Mouse (Mus musculus): ENCODE data around the gene Fyn. TPM values are rescaled to one million over a fixed set of nuclear protein-coding genes. Genes with fewer than 3 reads are reported as not detected.

Fyn gene
- 30.7 and 35.5 TPM in 2 replicates for polyA plus RNA-seq (2012; ENCODE audit: insufficient read depth, insufficient read length, missing spikeins)

- Histone ChIP-seq H3K4me3 (ENCODE audit: insufficient read depth, low read length) (peak within 1 kb of the TSS; percentile 84), H3K4me1 (ENCODE audit: control insufficient read depth, insufficient read depth, low read length) (peaks cover 9% of the 10 kb centered on the region), H3K27ac (ENCODE audit: insufficient read depth, low read depth, low read length) (peak within 1 kb of the TSS; percentile 32; the same call in 1 of the 2 replicates)
- TF ChIP-seq POLR2A (IDR thresholded peaks at IDR 0.05; ENCODE audit: borderline replicate concordance, low read depth, low read length), result no peak
These were observed at the start of gene Fyn for GRCm38 (mm10) chr10:39368572-39369135. Fyn (plus strand) TSS chr10:39368855.

- TF ChIP-seq CTCF (IDR thresholded peaks at IDR 0.05; ENCODE audit: low read depth, low read length), result no peak
- TF ChIP-seq POLR2A (IDR thresholded peaks at IDR 0.05; ENCODE audit: borderline replicate concordance, low read depth, low read length), result no peak
- no peak overlapping the region for H3K4me3 ChIP-seq (ENCODE audit: insufficient read depth, low read length)
- peaks cover 10% of the 10 kb centered on the region for H3K4me1 ChIP-seq (ENCODE audit: control insufficient read depth, insufficient read depth, low read length)
- no peak overlapping the region for H3K27ac ChIP-seq (ENCODE audit: insufficient read depth, low read depth, low read length)
These were observed 47.6 kb upstream of the Fyn start for GRCm38 (mm10) chr10:39320798-39321622.

DNA sequence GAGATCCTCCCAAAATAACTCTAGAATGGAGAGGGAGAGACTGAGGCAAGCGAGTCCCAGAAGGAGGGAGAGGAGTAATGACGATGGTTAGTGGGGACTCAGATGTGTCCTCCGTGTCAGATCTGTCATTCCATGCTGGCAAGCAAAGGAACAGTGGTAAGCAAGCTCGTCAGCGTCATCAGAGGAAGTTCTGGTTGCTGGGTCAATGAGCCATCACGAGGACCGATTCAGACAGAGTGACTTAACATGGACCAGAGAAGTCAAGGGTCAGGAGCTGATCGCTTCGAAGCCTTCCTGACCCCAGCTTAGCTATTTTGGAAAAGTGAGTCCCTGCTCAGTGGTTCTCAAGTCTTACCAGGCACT lies 47.1 kb upstream of the Fyn start:
- TF ChIP-seq POLR2A (IDR thresholded peaks at IDR 0.05; ENCODE audit: borderline replicate concordance, low read depth, low read length) (no peak), CTCF (IDR thresholded peaks at IDR 0.05; ENCODE audit: low read depth, low read length) (no peak)
- Histone ChIP-seq H3K4me1 (ENCODE audit: control insufficient read depth, insufficient read depth, low read length) (peaks cover 10% of the 10 kb centered on the region), H3K27ac (ENCODE audit: insufficient read depth, low read depth, low read length) (no peak overlapping the region), H3K4me3 (ENCODE audit: insufficient read depth, low read length) (no peak overlapping the region)

DNA sequence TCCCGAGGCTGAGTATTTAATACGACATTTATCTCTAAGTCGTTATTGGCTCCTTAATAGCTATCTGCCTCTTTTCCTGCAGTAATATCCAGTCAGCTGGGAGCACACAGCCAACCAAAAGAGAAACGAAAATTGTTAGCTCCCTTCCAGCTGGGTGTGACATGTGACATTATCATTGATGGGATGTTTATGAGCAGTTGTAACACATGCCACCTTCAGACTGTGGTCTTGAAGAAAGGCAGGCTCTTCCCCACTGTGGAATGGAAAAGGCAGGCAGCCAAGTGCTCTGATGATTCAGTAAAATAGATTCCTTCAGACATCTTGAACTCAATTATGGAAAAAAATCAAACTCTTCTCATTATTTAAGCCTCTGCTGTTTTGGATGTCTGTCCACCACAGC lies 46.5 kb upstream of the Fyn start:
- Histone ChIP-seq H3K27ac (ENCODE audit: insufficient read depth, low read depth, low read length) (no peak overlapping the region), H3K4me1 (ENCODE audit: control insufficient read depth, insufficient read depth, low read length) (peaks cover 10% of the 10 kb centered on the region), H3K4me3 (ENCODE audit: insufficient read depth, low read length) (no peak overlapping the region)
- TF ChIP-seq POLR2A (IDR thresholded peaks at IDR 0.05; ENCODE audit: borderline replicate concordance, low read depth, low read length) (no peak), CTCF (IDR thresholded peaks at IDR 0.05; ENCODE audit: low read depth, low read length) (no peak)

DNA sequence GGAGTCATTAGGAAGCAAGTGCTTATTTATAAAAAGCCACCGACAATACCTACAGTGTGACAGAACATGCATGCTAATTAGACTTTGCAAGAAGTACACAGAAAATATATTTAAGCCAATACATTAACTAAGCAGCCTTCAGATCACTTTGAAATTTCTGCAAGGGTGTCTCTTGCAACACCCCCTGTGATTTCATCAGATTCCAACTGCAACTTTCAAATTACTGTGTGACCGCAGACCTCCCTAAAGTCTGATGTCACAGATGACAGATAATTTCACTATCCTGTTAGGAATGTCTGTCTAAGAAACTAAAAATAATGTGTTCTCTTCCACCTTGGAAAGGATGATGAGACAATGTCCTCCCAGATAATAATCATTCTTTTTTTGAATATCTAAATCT lies 44.4 kb upstream of the Fyn start:
- peaks cover 10% of the 10 kb centered on the region for H3K4me1 ChIP-seq (ENCODE audit: control insufficient read depth, insufficient read depth, low read length)
- H3K27ac ChIP-seq (ENCODE audit: insufficient read depth, low read depth, low read length), result no peak overlapping the region

DNA sequence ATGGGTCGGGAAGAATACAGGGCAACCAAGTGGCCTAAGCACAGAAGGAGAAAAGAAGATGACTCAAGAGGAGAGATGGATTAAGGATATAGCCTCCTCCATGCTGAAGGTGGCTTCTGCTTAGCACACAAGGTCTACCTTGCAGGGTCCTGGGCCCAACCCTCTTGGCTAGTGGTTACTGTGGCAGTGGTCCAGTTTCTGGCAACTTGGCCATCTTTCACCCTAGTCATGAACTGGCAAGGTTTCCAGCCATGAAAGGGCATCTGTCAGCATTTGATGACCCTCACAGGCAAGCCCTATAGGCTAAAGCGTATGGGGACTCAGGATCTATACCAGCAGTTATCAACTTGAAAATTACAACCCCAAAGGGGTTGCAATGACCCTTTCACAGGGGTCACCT lies 40.0 kb upstream of the Fyn start:
- TF ChIP-seq POLR2A (IDR thresholded peaks at IDR 0.05; ENCODE audit: borderline replicate concordance, low read depth, low read length), result no peak
- TF ChIP-seq CTCF (IDR thresholded peaks at IDR 0.05; ENCODE audit: low read depth, low read length), result no peak
- no peak overlapping the region for H3K27ac ChIP-seq (ENCODE audit: insufficient read depth, low read depth, low read length)
- H3K4me1 ChIP-seq (ENCODE audit: control insufficient read depth, insufficient read depth, low read length), result peaks cover 8% of the 10 kb centered on the region
- H3K4me3 ChIP-seq (ENCODE audit: insufficient read depth, low read length), result no peak overlapping the region

More for the DNA sequence above, 44.4 kb upstream of the Fyn start:
- H3K4me3 ChIP-seq (ENCODE audit: insufficient read depth, low read length), result no peak overlapping the region
- TF ChIP-seq POLR2A (IDR thresholded peaks at IDR 0.05; ENCODE audit: borderline replicate concordance, low read depth, low read length) (no peak), CTCF (IDR thresholded peaks at IDR 0.05; ENCODE audit: low read depth, low read length) (no peak)

DNA sequence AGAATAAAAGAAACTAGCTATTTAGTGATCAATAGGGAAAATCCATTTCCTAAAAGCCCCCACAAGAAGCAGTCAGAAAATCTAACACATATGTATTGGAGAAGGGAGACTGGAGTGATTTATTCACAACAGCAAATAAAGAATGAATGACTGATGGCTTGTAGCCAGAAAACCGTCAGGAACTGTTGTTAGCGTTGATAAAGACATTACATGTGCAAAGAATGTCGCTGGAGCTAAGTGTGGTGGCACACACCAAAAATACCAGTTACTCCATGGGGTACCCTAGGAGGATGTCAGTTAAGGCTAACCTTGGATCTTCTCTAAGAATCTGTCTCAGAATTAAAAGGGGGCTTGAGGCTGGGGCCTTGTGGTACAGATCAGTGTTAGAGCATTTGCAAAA lies 34.3 kb upstream of the Fyn start:
- Histone ChIP-seq H3K4me1 (ENCODE audit: control insufficient read depth, insufficient read depth, low read length) (peaks cover 6% of the 10 kb centered on the region), H3K27ac (ENCODE audit: insufficient read depth, low read depth, low read length) (no peak overlapping the region), H3K4me3 (ENCODE audit: insufficient read depth, low read length) (no peak overlapping the region)
- TF ChIP-seq POLR2A (IDR thresholded peaks at IDR 0.05; ENCODE audit: borderline replicate concordance, low read depth, low read length), result no peak

- H3K4me1 ChIP-seq (ENCODE audit: control insufficient read depth, insufficient read depth, low read length), result peaks cover 10% of the 10 kb centered on the region
- H3K27ac ChIP-seq (ENCODE audit: insufficient read depth, low read depth, low read length), result no peak overlapping the region
- H3K4me3 ChIP-seq (ENCODE audit: insufficient read depth, low read length), result no peak overlapping the region
- TF ChIP-seq CTCF (IDR thresholded peaks at IDR 0.05; ENCODE audit: low read depth, low read length) (no peak), POLR2A (IDR thresholded peaks at IDR 0.05; ENCODE audit: borderline replicate concordance, low read depth, low read length) (no peak)
These were observed 32.8 kb upstream of the Fyn start for GRCm38 (mm10) chr10:39335880-39336279.

- TF ChIP-seq CTCF (IDR thresholded peaks at IDR 0.05; ENCODE audit: low read depth, low read length) (no peak), POLR2A (IDR thresholded peaks at IDR 0.05; ENCODE audit: borderline replicate concordance, low read depth, low read length) (no peak)
- no peak overlapping the region for H3K4me3 ChIP-seq (ENCODE audit: insufficient read depth, low read length)
- peaks cover 13% of the 10 kb centered on the region for H3K4me1 ChIP-seq (ENCODE audit: control insufficient read depth, insufficient read depth, low read length)
- no peak overlapping the region for H3K27ac ChIP-seq (ENCODE audit: insufficient read depth, low read depth, low read length)
These were observed 29.3 kb upstream of the Fyn start for GRCm38 (mm10) chr10:39339189-39339968.

- no peak overlapping the region for H3K4me3 ChIP-seq (ENCODE audit: insufficient read depth, low read length)
- H3K4me1 ChIP-seq (ENCODE audit: control insufficient read depth, insufficient read depth, low read length), result peaks cover 13% of the 10 kb centered on the region
- H3K27ac ChIP-seq (ENCODE audit: insufficient read depth, low read depth, low read length), result no peak overlapping the region
- no peak for TF ChIP-seq POLR2A (IDR thresholded peaks at IDR 0.05; ENCODE audit: borderline replicate concordance, low read depth, low read length)
- no peak for TF ChIP-seq CTCF (IDR thresholded peaks at IDR 0.05; ENCODE audit: low read depth, low read length)
These were observed 28.8 kb upstream of the Fyn start for GRCm38 (mm10) chr10:39339969-39340236.

Measured in bone marrow macrophage, adult 2 months (primary cell).